Mouse (Mus musculus) testis, adult 2 months (tissue): ENCODE measurements around the gene Styk1.

Experiments
- CTCF ChIP-seq: fragments of 200-500 bp; IDR thresholded peaks from 2 replicates; pipeline ENCODE4 v1.5.1; 2012; ENCODE audit warnings: low read depth, mild to moderate bottlenecking, inconsistent platforms, low read length, moderate library complexity; ENCODE audit not compliant: control insufficient read depth, insufficient read depth, insufficient replicate concordance
- POLR2A ChIP-seq: fragments of 200-500 bp; IDR thresholded peaks from 2 replicates; pipeline ENCODE4 v1.6.1; 2012; ENCODE audit warnings: low read depth, mild to moderate bottlenecking, inconsistent platforms, low read length, moderate library complexity; ENCODE audit not compliant: control insufficient read depth

DNA sequence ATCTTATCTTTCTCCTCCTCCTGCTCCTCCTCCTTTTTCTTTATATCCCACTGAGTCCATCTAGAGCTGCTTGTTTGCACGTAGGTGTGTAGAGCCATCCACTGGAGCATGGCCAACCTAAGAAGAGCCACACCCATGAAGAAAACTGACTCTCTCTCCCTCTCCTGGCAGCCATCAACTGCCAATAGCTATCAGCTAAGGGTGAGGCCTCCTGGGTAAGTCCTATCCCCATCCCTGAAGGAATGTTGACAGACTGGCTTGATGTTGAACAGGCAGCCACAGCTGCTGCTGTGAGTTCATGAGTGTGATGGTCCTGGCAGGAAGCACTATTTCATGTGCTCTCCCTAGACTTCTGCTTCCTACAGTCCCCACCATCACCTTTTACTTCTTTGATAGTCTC, 43.3 kb upstream of the Styk1 start:
- no peak for TF ChIP-seq POLR2A
- TF ChIP-seq CTCF = no peak
